Mouse (Mus musculus) MEL (cell line): Measurements from ENCODE around the gene Ddr1.

Source experiments
- CTCF ChIP-seq, 3 experiments: IDR thresholded peaks in 2 of 3; conservative IDR thresholded peaks in 1 of 3; 2 replicates each; pipeline ENCODE4 v1.5.1; 2011 to 2012; ENCODE audit warnings: low read length in 3 of 3, low read depth in 2 of 3, mild to moderate bottlenecking in 2 of 3, improper control_type of control experiment in 1 of 3, inconsistent platforms in 1 of 3, mixed read lengths in 1 of 3, moderate library complexity in 1 of 3; ENCODE audit not compliant: control insufficient read depth in 1 of 3, insufficient read depth in 1 of 3, poor library complexity in 1 of 3, severe bottlenecking in 1 of 3
- ETS1 ChIP-seq: IDR thresholded peaks from 2 replicates; pipeline ENCODE4 v1.6.1; 2012; ENCODE audit warnings: low read depth, mild to moderate bottlenecking, inconsistent platforms, low read length, improper control_type of control experiment, moderate library complexity
- POLR2A ChIP-seq, 2 experiments: IDR thresholded peaks; 2 replicates each; pipeline ENCODE4 v1.6.1; 2011 to 2012; ENCODE audit warnings: low read length in 2 of 2, mild to moderate bottlenecking in 2 of 2, control low read depth in 1 of 2, improper control_type of control experiment in 1 of 2, low read depth in 1 of 2, moderate library complexity in 1 of 2; ENCODE audit not compliant: control insufficient read depth in 1 of 2, insufficient read depth in 1 of 2, poor library complexity in 1 of 2
- TAL1 ChIP-seq: IDR thresholded peaks from 2 replicates; pipeline ENCODE4 v1.6.1; 2012; ENCODE audit warnings: mild to moderate bottlenecking, inconsistent platforms, low read length, moderate library complexity, mixed read lengths
- USF1 ChIP-seq: IDR thresholded peaks from 2 replicates; pipeline ENCODE4 v1.6.1; 2014; ENCODE audit warnings: low read depth, mild to moderate bottlenecking, inconsistent platforms, low read length, improper control_type of control experiment, moderate library complexity

DNA sequence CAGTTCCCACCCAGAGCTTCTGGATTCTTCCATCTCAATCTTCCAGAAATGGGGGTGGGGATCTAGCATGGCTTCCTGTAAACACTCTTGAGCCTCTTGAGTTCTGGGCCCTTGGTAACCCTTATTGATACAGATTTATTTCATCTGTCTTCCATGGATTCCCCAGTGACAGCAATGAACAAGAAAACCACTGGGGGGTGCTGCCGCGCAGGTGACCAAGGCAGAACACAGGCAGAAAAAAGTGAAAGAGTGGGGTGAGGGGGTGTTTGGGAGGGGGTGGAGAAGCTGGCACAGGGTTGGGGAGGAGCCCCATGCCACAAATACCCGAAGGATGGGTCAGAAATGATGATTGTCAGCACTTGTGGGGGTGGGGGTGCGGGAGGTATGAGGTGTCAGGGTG, 1.4 kb upstream of the Ddr1 start:
- no peak for TF ChIP-seq POLR2A (IDR thresholded peaks at IDR 0.05; ENCODE audit: control insufficient read depth in 1 of 2, insufficient read depth in 1 of 2, low read depth in 1 of 2, low read length in 2 of 2, poor library complexity in 1 of 2)
- TF ChIP-seq TAL1, result no peak
- no peak for TF ChIP-seq ETS1
- peak; percentile 45 to 78 (median 71) for TF ChIP-seq CTCF (IDR thresholded peaks at IDR 0.05 in 2 of 3, conservative IDR thresholded peaks at IDR 0.05 in 1 of 3; ENCODE audit: control insufficient read depth in 1 of 3, insufficient read depth in 1 of 3, low read depth in 2 of 3, low read length in 3 of 3, poor library complexity in 1 of 3, severe bottlenecking in 1 of 3)
- TF ChIP-seq USF1, result no peak
